Mouse (Mus musculus) B cell, adult 2 months (primary cell): ENCODE measurements at regions not wholly inside any gene's neighbourhood (a gene's known extent, or its start where the extent isn't known, plus 50 kb on each side); places are given as distances from the start of the nearest gene placed in this dataset.

Source experiments
- DNase-seq, 2 experiments: peaks; one replicate each; pipeline ENCODE4 v3.0.0; 2022

DNA sequence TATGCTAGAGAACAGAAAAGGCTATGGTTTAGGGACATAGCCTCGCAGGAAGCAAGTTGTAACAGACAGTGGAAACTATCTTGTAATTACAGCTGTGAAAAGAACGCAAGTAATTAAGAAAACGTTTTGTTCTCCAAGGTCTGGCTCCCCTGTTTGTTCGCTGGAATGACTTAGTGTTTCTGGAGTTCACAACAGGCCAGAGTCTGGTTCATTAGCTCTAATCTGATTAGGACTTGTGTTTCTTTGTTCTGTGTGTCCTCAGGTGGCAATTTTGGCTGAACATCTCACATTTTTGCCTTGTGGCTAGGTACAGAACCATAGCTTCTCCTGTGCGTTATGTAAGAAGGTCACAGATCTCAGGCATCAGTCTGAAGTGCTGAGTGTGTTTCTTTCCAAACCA is 141.7 kb upstream of the Sgk1 start:
- no peak for DNase-seq

- no peak for DNase-seq
Observed at GRCm38 (mm10) chr10:21741575-21741974, 140.4 kb upstream of the Sgk1 start.

- DNase-seq = no peak
Observed at GRCm38 (mm10) chr10:21741976-21742745, 139.8 kb upstream of the Sgk1 start.

DNA sequence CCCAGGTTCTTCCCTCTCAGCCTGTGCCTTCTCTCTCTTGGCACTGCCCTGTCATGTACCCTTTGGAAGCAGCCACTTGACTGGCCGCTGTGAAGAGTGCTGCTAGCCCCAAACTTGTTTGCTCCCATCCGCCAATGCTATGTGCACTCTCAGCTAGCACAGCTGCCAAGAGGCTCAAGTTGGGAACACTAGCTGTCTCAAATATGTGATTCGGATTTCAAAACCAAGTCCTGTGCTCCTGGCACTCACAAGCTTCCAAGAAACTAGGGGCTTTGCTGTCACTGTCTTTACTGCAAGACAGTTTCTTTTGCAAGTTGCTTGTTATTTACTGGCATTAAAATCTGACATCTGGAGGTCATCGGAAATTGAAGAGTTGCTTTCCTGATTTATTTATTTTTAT is 138.6 kb upstream of the Sgk1 start:
- DNase-seq = no peak

DNA sequence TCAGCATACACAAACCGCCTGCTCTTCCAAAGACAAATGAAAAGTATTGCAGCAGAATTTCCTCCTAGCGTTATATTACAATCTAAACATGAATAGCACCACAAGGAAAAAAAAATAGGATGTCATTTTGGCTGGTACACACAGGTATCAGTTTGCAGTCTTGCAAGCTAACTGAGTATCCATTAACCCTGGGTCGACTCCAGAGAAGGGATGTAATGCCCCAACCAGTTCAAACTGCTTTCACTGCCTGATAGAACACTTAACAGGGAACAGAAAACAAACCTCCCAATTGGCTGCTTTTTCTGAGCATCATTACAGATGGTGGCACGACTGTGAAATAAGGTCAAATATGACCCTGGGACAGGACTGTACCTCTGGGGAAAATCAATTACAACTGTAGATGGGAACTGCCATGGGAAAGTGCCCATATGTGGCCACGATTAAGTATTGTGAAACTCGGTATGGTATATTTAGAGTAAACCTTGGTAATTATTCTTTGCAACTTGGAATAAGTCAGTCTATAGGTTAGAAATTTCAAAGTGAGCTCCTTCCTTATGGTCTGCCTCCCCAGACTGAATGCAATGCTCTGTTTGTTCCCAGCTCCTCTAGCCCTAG is 137.5 kb upstream of the Sgk1 start:
- DNase-seq = no peak

GRCm38 (mm10) chr10:21745940-21746487 is 136.0 kb upstream of the Sgk1 start:
- no peak for DNase-seq

DNA sequence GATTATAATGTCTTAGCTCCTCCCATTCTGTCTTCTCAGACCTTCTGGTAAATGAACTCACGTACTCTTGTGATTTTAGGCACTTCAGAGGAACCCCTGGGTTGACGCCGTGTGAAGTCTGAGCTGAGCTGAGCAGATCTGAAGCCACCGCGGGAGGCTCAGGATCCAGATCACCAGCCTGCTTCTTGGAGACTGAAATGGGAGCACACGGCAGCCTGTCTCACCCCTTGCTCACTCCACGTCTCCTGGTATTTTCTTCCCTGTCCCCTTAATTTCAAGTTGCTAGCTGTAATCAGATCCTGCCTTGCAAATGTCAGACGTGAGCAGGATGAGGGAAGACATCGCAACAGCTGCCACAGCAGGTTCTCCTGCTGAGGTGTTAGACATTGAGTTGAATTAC is 135.3 kb upstream of the Sgk1 start:
- DNase-seq = no peak

GRCm38 (mm10) chr10:21751326-21751725 is 130.7 kb upstream of the Sgk1 start:
- DNase-seq = no peak

GRCm38 (mm10) chr10:21752392-21752791 is 129.6 kb upstream of the Sgk1 start:
- DNase-seq = no peak

GRCm38 (mm10) chr10:21754763-21755548 is 127.0 kb upstream of the Sgk1 start:
- no peak for DNase-seq

- no peak for DNase-seq
Observed at GRCm38 (mm10) chr10:21755717-21756116, 126.3 kb upstream of the Sgk1 start.

GRCm38 (mm10) chr10:21756811-21757210 is 125.2 kb upstream of the Sgk1 start:
- DNase-seq = no peak

- DNase-seq = no peak
Observed at GRCm38 (mm10) chr10:21758122-21758521, 123.9 kb upstream of the Sgk1 start.

GRCm38 (mm10) chr10:21762516-21762915 is 119.5 kb upstream of the Sgk1 start:
- no peak for DNase-seq

DNA sequence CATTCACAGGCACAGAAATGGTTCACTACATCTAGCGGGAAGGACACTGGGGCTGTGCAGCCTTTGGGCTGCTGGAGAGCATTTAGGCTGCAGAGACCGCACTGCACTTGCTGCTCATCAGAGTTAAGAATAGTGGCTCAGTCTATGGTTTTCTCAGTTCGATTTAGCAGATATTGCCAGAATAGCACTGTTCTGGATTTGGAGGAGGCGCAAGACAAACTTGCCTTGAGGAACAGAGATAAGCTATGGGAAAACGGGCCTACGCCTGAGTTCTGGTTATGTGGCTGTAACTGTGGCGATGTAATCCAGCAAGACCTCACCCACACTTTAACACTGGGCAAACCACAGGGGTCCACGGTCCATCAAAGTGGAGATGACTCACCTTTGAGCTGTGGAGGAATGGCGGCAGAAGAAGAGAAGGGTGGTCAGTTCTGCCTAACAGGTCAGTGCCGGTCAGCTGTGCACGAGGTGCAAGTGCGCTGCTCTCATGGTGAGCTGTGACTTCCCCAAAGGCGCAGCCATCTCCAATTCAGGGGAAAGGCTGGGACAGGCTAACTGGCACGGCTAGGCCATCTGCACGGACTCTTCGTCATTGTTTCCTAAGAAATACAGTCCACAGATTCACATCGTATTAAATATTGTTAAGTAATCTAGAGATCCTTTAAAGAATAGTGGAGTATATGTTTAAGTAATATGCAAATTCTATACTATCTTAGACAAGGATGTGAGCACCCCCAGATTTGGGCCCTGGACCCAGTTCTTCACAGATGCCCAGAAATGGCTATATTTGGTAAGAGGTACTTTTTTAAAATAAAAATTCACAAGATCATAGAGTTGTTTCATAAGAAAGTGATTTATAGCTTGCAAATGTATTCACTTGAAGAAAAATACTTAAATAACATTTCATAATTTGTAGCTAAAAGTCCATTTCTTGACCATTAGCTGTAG is 118.7 kb upstream of the Sgk1 start:
- DNase-seq = no peak

DNA sequence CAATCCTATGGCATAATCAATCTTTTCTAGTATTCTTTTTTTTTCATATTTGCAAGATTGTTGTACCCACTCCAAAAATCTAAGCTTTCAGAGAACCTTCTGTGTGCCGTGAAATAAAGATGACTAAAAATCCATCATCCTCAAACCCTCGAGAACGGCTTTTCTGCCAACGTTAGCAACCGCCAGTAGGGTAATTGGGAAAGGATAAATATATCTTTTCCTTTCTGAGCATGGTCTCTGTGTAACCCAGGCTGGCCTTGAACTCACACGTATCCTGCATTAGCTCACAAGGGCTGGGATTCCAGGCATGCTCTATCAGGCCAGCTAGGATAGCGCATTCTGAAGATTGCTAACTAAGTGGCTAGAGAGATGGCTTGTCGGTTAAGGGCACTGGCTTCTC is 117.9 kb upstream of the Sgk1 start:
- DNase-seq = no peak

- DNase-seq = no peak
Observed at GRCm38 (mm10) chr10:21764891-21765290, 117.1 kb upstream of the Sgk1 start.

- DNase-seq = peak in 1 of 2 experiments; percentile 4
Observed at GRCm38 (mm10) chr10:21773548-21773947, 108.4 kb upstream of the Sgk1 start.

DNA sequence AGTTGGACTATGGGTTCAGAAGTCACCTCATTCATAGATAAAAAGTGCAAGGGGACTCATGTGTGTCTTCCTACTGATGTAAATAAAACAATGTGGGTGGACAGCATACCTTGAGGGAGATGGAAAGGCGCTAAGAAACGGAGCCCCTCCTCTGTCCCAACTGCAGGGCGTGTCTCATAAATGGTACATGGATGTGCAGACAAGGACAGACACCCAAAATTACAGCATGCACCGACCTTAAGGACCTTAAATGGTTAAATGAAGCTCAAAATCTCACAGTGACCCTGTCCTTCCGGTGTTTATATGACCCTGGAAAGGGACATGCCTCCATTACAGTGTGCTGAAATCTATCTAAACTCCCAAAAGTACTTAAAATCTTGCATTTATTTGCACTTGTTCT is 106.5 kb upstream of the Sgk1 start:
- no peak for DNase-seq

- DNase-seq = no peak
Observed at GRCm38 (mm10) chr10:21775911-21776761, 105.8 kb upstream of the Sgk1 start.

DNA sequence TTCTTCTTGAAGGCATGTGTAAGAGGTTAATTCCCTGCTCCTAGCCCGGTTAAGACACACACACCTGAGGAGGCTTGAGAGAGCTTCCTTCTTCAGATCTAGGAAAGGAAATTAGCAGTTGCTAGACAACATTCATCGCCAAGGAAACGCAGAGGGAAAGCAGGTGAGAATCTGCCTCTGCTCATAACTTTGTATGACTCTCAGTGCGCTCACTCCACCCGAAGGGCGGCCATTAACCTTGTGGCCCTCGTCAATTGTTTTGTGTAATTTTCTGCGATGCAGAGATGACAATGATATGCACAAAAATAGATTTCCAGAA is 105.3 kb upstream of the Sgk1 start:
- no peak for DNase-seq

DNA sequence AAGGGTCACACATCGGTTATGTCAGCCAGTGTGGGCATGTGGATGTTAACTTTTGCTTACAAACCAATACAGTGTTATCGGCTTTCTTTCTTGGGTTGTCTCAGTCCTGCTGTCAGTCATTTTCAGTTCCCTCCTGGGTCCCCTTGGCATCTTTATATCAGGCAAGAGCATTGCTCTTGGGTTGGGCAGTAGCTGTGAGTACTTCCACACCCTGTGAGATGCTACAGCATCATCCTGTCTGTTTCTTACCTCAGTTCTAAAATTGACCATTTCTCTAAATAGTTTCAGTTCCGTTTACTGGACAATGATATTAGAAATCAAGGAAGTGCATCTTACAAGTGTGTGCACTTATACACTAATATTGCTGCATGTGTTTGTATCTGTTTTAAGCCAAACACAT is 104.9 kb upstream of the Sgk1 start:
- DNase-seq = no peak
